Mouse (Mus musculus): ENCODE measurements around the gene Gm20605.
A peak's percentile ranks its signal among the peaks of the same experiment; 100 is the strongest.
"Not testable (repeated sequence)": the region's sequence is repeated elsewhere in the genome, so short reads cannot be mapped to it uniquely, and the experiment has no call there.

Gene Gm20605

GRCm38 (mm10) chr5:137613076-137613475 is 15.9 kb upstream of the Gm20605 start:
- no peak for DNase-seq (ENCODE audit: low spot score in 2 of 2)

GRCm38 (mm10) chr5:137613550-137613949 is 15.4 kb upstream of the Gm20605 start, which contains the start of gene Pcolce:
Gene Pcolce (minus strand): TSS chr5:137613784.
- no peak for DNase-seq (ENCODE audit: low spot score in 2 of 2)

- not testable (repeated sequence) for DNase-seq (ENCODE audit: low spot score in 2 of 2)
Measured at GRCm38 (mm10) chr5:137614921-137615320, 14.1 kb upstream of the Gm20605 start.

- no peak for DNase-seq (ENCODE audit: low spot score in 2 of 2)
Measured at GRCm38 (mm10) chr5:137615347-137615746, 13.6 kb upstream of the Gm20605 start.

- no peak for DNase-seq (ENCODE audit: low spot score in 2 of 2)
Measured at GRCm38 (mm10) chr5:137623937-137624530, 4.9 kb upstream of the Gm20605 start.

GRCm38 (mm10) chr5:137627991-137628390 is 984 bp upstream of the Gm20605 start:
- no peak for DNase-seq (ENCODE audit: low spot score in 2 of 2)

- DNase-seq (ENCODE audit: low spot score in 2 of 2), result peak; percentile 62 to 69
Measured at GRCm38 (mm10) chr5:137629306-137629721, 339 bp downstream of the Gm20605 start.

GRCm38 (mm10) chr5:137629906-137630545 is 1.1 kb downstream of the Gm20605 start:
- no peak for DNase-seq (ENCODE audit: low spot score in 2 of 2)

GRCm38 (mm10) chr5:137630602-137631001 is 1.6 kb downstream of the Gm20605 start:
- no peak for DNase-seq (ENCODE audit: low spot score in 2 of 2)

- DNase-seq (ENCODE audit: low spot score in 2 of 2), result peak; percentile 50 to 63
Measured at GRCm38 (mm10) chr5:137631171-137631570, 2.2 kb downstream of the Gm20605 start.

GRCm38 (mm10) chr5:137631591-137631990 is 2.6 kb downstream of the Gm20605 start:
- no peak for DNase-seq (ENCODE audit: low spot score in 2 of 2)

GRCm38 (mm10) chr5:137633397-137634084 is 4.6 kb downstream of the Gm20605 start:
- DNase-seq (ENCODE audit: low spot score in 2 of 2), result no peak

GRCm38 (mm10) chr5:137639472-137639871 is 10.5 kb downstream of the Gm20605 start:
- no peak for DNase-seq (ENCODE audit: low spot score in 2 of 2)

GRCm38 (mm10) chr5:137641054-137641453 is 12.1 kb downstream of the Gm20605 start, which contains the start of gene Sap25:
Gene Sap25 (plus strand): TSS chr5:137641334.
- peak; percentile 26 to 51 for DNase-seq (ENCODE audit: low spot score in 2 of 2)

- DNase-seq (ENCODE audit: low spot score in 2 of 2), result no peak
Measured at GRCm38 (mm10) chr5:137642886-137643285, 13.9 kb downstream of the Gm20605 start.

- DNase-seq (ENCODE audit: low spot score in 2 of 2), result no peak
Measured at GRCm38 (mm10) chr5:137644484-137644883, 15.5 kb downstream of the Gm20605 start.

- peak; percentile 51 to 55 for DNase-seq (ENCODE audit: low spot score in 2 of 2)
Measured at GRCm38 (mm10) chr5:137645091-137645651, 16.2 kb downstream of the Gm20605 start.

GRCm38 (mm10) chr5:137645652-137646091 is 16.7 kb downstream of the Gm20605 start, which contains the start of gene Irs3:
Gene Irs3 (minus strand): TSS chr5:137645714.
- no peak for DNase-seq (ENCODE audit: low spot score in 2 of 2)

- no peak for DNase-seq (ENCODE audit: low spot score in 2 of 2)
Measured at GRCm38 (mm10) chr5:137647827-137648601, 19.0 kb downstream of the Gm20605 start.

- no peak for DNase-seq (ENCODE audit: low spot score in 2 of 2)
Measured at GRCm38 (mm10) chr5:137649251-137649650, 20.3 kb downstream of the Gm20605 start.
